Mouse (Mus musculus): ENCODE measurements at regions not wholly inside any gene's neighbourhood (a gene's known extent, or its start where the extent isn't known, plus 50 kb on each side); places are given as distances from the start of the nearest gene placed in this dataset.
A peak's percentile ranks its signal among the peaks of the same experiment; 100 is the strongest.

DNA sequence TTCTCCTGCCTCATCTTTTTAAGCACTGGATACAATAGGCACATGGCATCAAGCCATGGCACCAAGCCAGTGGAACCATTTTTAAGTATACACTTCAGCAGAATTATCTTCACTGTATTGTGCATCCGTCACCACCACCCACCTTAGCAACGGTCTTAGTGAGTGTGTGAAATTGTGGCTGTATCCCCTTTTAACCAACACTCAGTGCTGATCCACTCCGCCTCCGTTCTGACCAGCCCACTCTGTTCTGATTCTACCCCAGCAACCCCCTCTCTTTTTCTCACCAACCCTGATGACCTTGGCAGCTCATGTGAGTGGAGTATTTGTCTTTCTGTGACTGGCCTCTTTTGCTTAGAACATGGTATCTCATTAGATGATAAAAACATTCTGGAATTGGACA is 662.2 kb downstream of the Zfp706 start:
- DNase-seq, result no peak

GRCm38 (mm10) chr15:36339971-36340550 is 667.5 kb downstream of the Zfp706 start:
- no peak for DNase-seq

GRCm38 (mm10) chr15:36338766-36339165 is 668.8 kb downstream of the Zfp706 start:
- peak; percentile 22 for DNase-seq

DNA sequence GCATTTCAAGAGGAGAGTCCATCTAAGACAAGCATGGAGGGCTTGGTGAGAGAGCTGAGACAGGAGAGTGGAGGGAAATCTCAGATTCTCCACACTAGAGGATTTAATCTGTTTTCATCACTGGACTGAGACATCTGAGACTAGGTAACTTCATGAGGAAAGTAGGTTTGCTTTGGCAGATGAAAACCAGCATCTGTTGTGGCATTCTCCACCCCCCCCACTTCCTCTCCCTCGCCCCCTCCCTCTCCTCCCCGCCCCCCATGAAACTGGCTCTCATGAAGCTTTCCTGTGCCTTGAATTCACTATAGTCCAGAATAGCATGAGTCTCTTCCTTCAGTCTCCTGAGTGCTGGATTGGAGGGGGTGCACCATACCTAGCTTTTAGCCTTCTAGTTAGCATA is 670.7 kb downstream of the Zfp706 start:
- no peak for DNase-seq

GRCm38 (mm10) chr15:36335116-36335515 is 672.5 kb downstream of the Zfp706 start:
- DNase-seq, result no peak

DNA sequence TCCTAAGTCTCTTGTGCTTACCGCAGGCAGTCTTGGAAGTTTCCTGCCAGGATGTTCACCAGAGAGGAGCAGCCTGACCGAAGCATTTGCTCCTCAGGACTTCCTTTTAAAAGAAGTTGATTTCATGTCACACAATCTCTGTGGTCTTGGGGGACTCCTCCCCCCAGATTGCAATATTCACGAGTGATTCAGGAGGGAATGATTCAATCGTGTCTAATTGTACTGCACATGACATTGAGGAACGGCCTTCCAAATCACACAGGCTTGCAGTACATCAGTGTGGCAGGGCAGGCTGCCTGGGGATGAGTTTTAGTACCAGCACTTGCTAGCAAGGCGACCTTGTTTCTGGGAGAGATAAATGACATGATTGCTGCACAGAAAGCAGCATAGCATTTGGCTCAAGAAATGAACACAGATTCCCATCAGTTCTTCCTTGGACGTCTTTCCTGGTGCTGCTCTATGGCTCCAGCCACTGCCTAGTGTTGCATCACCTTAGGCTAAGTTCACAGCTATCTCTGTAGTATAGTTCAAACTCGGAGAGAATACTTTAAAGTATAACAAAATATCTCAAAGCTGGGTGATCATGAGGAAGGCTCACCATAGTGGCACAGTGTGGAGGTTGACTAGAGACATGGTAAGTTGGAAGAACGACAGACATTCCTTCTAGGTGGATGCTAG is 673.0 kb downstream of the Zfp706 start:
- DNase-seq, result no peak

DNA sequence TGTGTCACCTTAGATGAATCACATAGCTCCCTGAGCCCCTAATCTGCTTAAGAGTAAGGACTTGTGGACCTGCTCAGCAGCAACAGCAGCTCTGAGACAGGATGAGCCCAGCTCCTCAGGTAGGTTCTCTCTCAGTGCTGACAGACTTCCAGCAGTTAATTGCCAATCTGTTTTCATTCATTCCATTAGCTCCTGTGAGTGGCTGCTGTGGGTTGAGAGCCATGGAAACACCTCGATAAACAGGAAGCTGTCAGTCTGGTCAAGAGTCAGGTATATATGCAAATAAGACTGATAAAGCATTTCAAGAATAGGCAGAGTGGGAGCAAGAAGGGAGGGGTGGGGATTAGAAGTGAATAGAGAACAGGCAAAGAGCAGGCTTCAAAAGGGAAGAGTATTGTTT is 673.7 kb downstream of the Zfp706 start:
- no peak for DNase-seq

GRCm38 (mm10) chr15:36333265-36333664 is 674.3 kb downstream of the Zfp706 start:
- DNase-seq, result no peak

Measured in liver (tissue).